Mouse (Mus musculus): ENCODE results near the gene Gm26992. TPM values are rescaled to one million over a fixed set of nuclear protein-coding genes. Genes with fewer than 3 reads are reported as not detected.

Gm26992 gene
- polyA plus RNA-seq, 1 experiment from 2014 or later = not detected

DNA sequence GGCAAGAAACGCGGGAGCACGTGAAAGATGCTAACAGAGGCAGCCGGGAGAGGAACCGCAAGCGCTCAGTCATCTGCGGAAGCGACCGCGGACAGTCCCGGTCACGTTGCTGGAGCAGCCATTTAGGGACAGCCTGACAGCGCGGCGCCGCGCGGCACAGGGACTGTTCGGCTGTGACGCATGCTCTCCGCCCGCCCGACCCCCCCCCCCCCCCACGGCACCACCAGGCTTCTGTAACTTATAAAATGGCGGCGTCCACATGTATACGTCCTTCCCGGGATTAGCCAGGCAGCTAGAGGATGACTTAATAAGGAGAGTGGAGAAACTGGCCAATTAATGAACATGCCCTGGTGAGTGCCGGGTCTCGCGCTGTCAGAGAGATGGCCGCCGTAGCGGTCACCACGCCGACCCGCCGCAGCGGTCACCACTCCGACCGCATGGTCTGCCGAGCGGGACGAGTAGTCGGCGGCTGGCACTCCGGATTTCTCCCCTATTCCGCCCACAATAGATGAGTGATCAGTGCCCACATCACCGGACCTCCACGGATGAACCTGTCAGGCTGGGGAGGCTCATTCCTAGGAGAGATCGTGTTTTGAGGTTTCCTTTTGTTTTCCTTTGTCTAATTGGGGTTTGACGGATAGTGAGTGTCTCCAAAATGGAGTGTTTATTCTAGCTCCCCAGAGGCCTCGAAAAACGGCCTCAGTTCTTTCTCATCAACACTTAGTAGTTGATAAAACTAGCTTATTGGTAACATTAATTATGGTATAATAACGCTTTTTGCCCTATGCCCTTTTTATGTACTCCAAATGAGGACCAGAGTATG lies 71.8 kb downstream of the Gm26992 start:
- H3K27me3 ChIP-seq (replicated peaks; ENCODE audit: control insufficient read depth, insufficient read depth, low read length) = no peaks in the 10 kb centered on the region
- peak overlapping the region; percentile 88 for H3K9ac ChIP-seq (ENCODE audit: low read length)
- peaks cover 9% of the 10 kb centered on the region for H3K4me1 ChIP-seq (ENCODE audit: control insufficient read depth, insufficient read depth, low read length)
- under 1% methylated on average over 51 of the region's 55 CpGs for WGBS
- peak overlapping the region; percentile 96 for H3K27ac ChIP-seq (ENCODE audit: low read depth, low read length)
- H3K4me2 ChIP-seq (ENCODE audit: low read length) = peak overlapping the region; percentile 58
- peak overlapping the region; percentile 55 for H3K4me3 ChIP-seq (ENCODE audit: low read depth, low read length)
- no peaks in the 10 kb centered on the region for H3K9me3 ChIP-seq (replicated peaks; ENCODE audit: control insufficient read depth, low read length)
- ATAC-seq (peak; percentile 99), DNase-seq (ENCODE audit: low spot score) (peak; percentile 92)
- H3K36me3 ChIP-seq (ENCODE audit: control insufficient read depth, insufficient read depth, low read length) = peaks cover 8% of the 10 kb centered on the region; the same call in 1 of the 2 replicates

DNA sequence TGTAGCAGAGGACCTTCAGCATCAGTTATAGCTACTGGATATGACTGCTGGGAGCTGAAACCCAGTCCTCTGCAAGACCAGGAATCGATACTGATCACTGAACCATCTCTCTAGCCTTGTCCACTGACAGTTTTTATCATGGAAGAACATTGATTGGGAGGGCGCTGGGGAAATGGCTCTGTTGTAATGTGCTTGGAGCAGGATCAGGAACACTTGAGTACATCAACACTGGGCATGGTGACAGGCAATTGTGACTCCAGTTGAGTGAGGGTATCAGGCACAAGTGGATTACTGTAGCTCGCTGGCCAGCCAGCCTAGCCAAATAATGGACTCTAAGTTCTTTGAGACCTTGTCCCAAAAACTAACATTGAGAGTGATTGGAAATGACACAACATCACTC lies 77.6 kb downstream of the Gm26992 start:
- ATAC-seq (no peak), DNase-seq (ENCODE audit: low spot score) (no peak)
- Histone ChIP-seq H3K36me3 (ENCODE audit: control insufficient read depth, insufficient read depth, low read length) (peaks cover 20% of the 10 kb centered on the region; the same call in 1 of the 2 replicates), H3K4me2 (ENCODE audit: low read length) (no peak overlapping the region), H3K4me1 (ENCODE audit: control insufficient read depth, insufficient read depth, low read length) (peaks cover 9% of the 10 kb centered on the region), H3K27ac (ENCODE audit: low read depth, low read length) (no peak overlapping the region), H3K9me3 (replicated peaks; ENCODE audit: control insufficient read depth, low read length) (no peaks in the 10 kb centered on the region), H3K27me3 (replicated peaks; ENCODE audit: control insufficient read depth, insufficient read depth, low read length) (no peaks in the 10 kb centered on the region), H3K4me3 (ENCODE audit: low read depth, low read length) (no peak overlapping the region), H3K9ac (ENCODE audit: low read length) (no peak overlapping the region)
- 90% methylated on average over 3 of the region's 3 CpGs for WGBS

DNA sequence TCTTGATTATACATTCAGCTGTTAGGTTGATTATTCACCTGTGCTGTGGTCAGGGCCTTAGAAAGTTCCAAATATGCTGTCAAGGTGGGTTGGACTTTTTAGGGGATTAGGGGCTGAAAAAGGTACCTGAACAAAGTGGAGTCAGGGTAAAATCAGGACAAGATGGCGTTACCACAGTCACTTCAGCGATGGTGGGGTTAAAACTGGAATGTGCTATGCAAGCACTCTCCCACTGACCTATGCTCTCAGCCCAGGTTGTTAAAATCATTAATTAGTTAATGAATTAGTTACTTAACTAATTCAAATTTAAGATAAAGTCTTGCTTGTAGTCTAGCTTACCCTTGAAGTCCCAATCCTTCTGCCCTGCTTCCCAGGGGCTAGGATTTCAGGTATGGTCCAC lies 78.3 kb downstream of the Gm26992 start:
- H3K27me3 ChIP-seq (replicated peaks; ENCODE audit: control insufficient read depth, insufficient read depth, low read length) = no peaks in the 10 kb centered on the region
- WGBS = 96% methylated on average over 2 of the region's 2 CpGs
- ATAC-seq (no peak), DNase-seq (ENCODE audit: low spot score) (no peak)
- H3K9ac ChIP-seq (ENCODE audit: low read length) = no peak overlapping the region
- H3K9me3 ChIP-seq (replicated peaks; ENCODE audit: control insufficient read depth, low read length) = no peaks in the 10 kb centered on the region
- H3K4me2 ChIP-seq (ENCODE audit: low read length) = no peak overlapping the region
- no peak overlapping the region for H3K27ac ChIP-seq (ENCODE audit: low read depth, low read length)
- peaks cover 26% of the 10 kb centered on the region; the same call in 1 of the 2 replicates for H3K36me3 ChIP-seq (ENCODE audit: control insufficient read depth, insufficient read depth, low read length)
- H3K4me3 ChIP-seq (ENCODE audit: low read depth, low read length) = no peak overlapping the region
- H3K4me1 ChIP-seq (ENCODE audit: control insufficient read depth, insufficient read depth, low read length) = peaks cover 4% of the 10 kb centered on the region

DNA sequence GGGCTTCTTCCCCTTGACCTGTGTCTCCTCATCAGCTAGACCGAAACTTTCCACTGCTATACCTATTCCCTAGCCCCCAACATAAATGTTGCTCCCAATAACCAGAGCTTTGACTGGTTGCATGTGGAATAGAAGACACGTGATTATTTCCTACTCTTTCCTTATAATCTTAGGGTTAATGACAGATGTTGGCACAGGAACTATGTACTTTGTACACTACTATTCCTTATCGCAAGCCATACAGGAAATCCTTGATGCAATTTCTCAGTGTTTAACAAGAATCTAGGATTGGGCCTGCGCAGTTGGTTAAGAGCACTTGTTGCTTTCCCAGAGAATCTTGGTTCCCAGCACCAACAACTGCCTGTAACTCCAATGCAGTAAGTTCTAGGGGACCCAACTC lies 86.4 kb downstream of the Gm26992 start:
- DNase-seq (ENCODE audit: low spot score) = no peak
- H3K4me2 ChIP-seq (ENCODE audit: low read length) = no peak overlapping the region
- H3K4me3 ChIP-seq (ENCODE audit: low read depth, low read length) = no peak overlapping the region
- H3K9ac ChIP-seq (ENCODE audit: low read length) = no peak overlapping the region
- peaks cover 17% of the 10 kb centered on the region; the same call in 1 of the 2 replicates for H3K36me3 ChIP-seq (ENCODE audit: control insufficient read depth, insufficient read depth, low read length)
- no peaks in the 10 kb centered on the region for H3K4me1 ChIP-seq (ENCODE audit: control insufficient read depth, insufficient read depth, low read length)
- no peak for ATAC-seq
- H3K9me3 ChIP-seq (replicated peaks; ENCODE audit: control insufficient read depth, low read length) = no peaks in the 10 kb centered on the region
- no peak overlapping the region for H3K27ac ChIP-seq (ENCODE audit: low read depth, low read length)
- no peaks in the 10 kb centered on the region for H3K27me3 ChIP-seq (replicated peaks; ENCODE audit: control insufficient read depth, insufficient read depth, low read length)
- WGBS = 93% methylated on average over 4 of the region's 4 CpGs

DNA sequence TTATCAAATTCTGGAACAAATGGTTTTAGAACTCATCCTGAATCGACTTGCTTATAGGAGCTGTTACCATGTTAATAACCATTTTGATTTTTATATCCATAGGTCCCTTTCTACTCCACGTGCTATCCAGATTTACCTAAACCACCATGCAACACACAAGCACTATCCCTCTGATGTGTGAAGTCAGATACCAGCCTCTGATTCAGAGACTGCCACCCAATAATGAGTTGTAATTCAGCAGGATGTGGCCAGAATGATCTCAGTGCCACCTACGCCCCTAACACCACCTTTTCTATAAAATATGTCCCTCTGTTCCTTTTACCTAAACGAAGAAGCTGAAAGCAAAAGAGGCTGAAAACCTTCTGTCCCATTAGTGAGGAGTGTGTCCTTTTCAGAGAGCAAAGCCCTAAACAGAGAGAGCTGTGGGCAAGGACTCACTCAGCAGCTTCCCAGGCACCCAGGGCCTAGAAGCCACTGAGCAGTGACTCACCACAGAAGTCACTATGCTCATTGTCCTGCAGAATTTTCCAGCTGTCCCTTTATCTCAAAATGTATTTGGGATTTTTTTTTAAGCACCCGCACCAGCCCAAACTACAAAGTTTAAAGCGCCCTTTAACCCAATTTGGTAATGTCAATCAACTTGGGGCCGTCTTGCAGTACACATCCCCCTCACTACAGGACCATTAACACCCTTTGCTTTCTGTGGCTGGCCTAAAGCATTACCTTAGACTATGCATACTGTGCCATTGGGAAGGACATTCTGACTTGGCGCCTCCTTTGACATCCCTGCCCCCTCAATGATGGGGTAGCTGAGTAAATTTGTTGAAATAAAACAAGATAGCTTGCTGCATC lies 87.6 kb downstream of the Gm26992 start:
- no peaks in the 10 kb centered on the region for H3K9me3 ChIP-seq (replicated peaks; ENCODE audit: control insufficient read depth, low read length)
- no peaks in the 10 kb centered on the region for H3K27me3 ChIP-seq (replicated peaks; ENCODE audit: control insufficient read depth, insufficient read depth, low read length)
- DNase-seq (ENCODE audit: low spot score) (no peak), ATAC-seq (no peak)
- no peak overlapping the region for H3K27ac ChIP-seq (ENCODE audit: low read depth, low read length)
- no peaks in the 10 kb centered on the region for H3K4me1 ChIP-seq (ENCODE audit: control insufficient read depth, insufficient read depth, low read length)
- 82% methylated on average over 8 of the region's 8 CpGs for WGBS
- peaks cover 16% of the 10 kb centered on the region; the same call in 1 of the 2 replicates for H3K36me3 ChIP-seq (ENCODE audit: control insufficient read depth, insufficient read depth, low read length)
- H3K4me3 ChIP-seq (ENCODE audit: low read depth, low read length) = no peak overlapping the region
- H3K9ac ChIP-seq (ENCODE audit: low read length) = no peak overlapping the region
- no peak overlapping the region for H3K4me2 ChIP-seq (ENCODE audit: low read length)

DNA sequence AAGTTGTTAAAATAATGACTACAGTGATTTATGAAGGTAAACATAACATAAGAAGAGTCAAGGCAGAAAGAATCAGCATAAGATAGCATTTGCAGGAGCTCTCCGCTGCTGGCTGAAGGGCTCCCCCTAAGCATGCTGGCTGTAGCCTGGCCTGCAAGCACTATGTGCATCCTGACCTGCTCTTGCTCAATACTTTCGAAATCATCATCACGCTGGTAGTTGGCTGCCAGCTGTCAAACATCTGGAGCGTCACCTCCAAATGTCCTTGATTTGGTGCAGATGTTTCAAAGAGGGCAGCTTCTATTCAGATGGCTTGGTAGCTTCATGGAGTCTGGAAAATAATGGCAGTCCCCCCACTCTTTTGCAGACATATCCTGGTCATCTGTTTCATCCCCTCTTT lies 93.0 kb downstream of the Gm26992 start:
- ATAC-seq (no peak), DNase-seq (ENCODE audit: low spot score) (no peak)
- no peaks in the 10 kb centered on the region for H3K4me1 ChIP-seq (ENCODE audit: control insufficient read depth, insufficient read depth, low read length)
- no peaks in the 10 kb centered on the region for H3K27me3 ChIP-seq (replicated peaks; ENCODE audit: control insufficient read depth, insufficient read depth, low read length)
- H3K27ac ChIP-seq (ENCODE audit: low read depth, low read length) = no peak overlapping the region
- H3K9ac ChIP-seq (ENCODE audit: low read length) = no peak overlapping the region
- H3K36me3 ChIP-seq (ENCODE audit: control insufficient read depth, insufficient read depth, low read length) = no peaks in the 10 kb centered on the region
- H3K4me2 ChIP-seq (ENCODE audit: low read length) = no peak overlapping the region
- WGBS = 70% methylated on average over 4 of the region's 4 CpGs
- no peaks in the 10 kb centered on the region for H3K9me3 ChIP-seq (replicated peaks; ENCODE audit: control insufficient read depth, low read length)
- no peak overlapping the region for H3K4me3 ChIP-seq (ENCODE audit: low read depth, low read length)

DNA sequence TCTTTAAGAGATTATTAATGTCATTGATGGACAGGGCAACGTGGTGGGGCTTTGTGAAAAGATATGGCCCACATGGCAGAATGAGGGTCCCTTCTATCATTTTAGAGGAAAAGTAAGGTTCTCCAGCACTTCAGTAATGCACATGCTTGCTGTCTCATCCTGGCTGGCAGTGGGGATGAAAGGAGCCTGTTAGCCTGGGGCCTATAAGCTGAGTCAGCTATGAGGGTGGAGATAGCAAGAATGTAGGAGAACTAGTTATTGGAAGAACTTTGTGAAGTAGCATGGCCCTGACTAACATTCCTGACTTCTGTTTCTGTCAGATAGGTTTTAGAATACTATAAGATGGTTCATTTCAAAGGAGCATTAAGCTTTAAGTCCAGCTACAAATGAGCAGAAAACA lies 93.5 kb downstream of the Gm26992 start:
- H3K4me1 ChIP-seq (ENCODE audit: control insufficient read depth, insufficient read depth, low read length) = no peaks in the 10 kb centered on the region
- 83% methylated on average over 1 of the region's 1 CpGs for WGBS
- DNase-seq (ENCODE audit: low spot score) (no peak), ATAC-seq (no peak)
- no peaks in the 10 kb centered on the region for H3K27me3 ChIP-seq (replicated peaks; ENCODE audit: control insufficient read depth, insufficient read depth, low read length)
- no peak overlapping the region for H3K4me2 ChIP-seq (ENCODE audit: low read length)
- H3K4me3 ChIP-seq (ENCODE audit: low read depth, low read length) = no peak overlapping the region
- no peak overlapping the region for H3K9ac ChIP-seq (ENCODE audit: low read length)
- H3K9me3 ChIP-seq (replicated peaks; ENCODE audit: control insufficient read depth, low read length) = no peaks in the 10 kb centered on the region
- H3K27ac ChIP-seq (ENCODE audit: low read depth, low read length) = no peak overlapping the region
- no peaks in the 10 kb centered on the region for H3K36me3 ChIP-seq (ENCODE audit: control insufficient read depth, insufficient read depth, low read length)

DNA sequence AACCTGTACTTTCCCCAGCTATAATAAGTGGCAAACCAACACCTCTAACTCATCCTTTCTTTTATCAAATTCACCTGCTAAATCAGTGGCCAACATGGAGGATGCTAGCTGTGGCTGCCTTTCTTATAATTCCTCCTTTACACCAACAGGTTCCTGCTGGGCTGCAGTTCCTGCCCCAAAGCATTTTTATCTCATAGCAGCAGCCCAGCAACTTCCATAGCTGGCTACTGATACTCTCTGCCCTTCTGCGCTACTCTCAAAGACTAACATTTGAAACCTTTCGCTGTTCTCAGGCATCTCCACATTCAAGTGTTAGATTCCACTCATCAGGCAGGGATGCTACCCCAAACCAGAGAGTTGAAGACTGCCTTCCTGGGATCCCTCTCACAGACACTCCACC lies 97.0 kb downstream of the Gm26992 start:
- Histone ChIP-seq H3K27ac (ENCODE audit: low read depth, low read length) (no peak overlapping the region), H3K4me2 (ENCODE audit: low read length) (no peak overlapping the region), H3K9ac (ENCODE audit: low read length) (no peak overlapping the region), H3K36me3 (ENCODE audit: control insufficient read depth, insufficient read depth, low read length) (no peaks in the 10 kb centered on the region), H3K27me3 (replicated peaks; ENCODE audit: control insufficient read depth, insufficient read depth, low read length) (no peaks in the 10 kb centered on the region), H3K9me3 (replicated peaks; ENCODE audit: control insufficient read depth, low read length) (no peaks in the 10 kb centered on the region), H3K4me1 (ENCODE audit: control insufficient read depth, insufficient read depth, low read length) (no peaks in the 10 kb centered on the region), H3K4me3 (ENCODE audit: low read depth, low read length) (no peak overlapping the region)
- DNase-seq (ENCODE audit: low spot score) (no peak), ATAC-seq (no peak)
- WGBS = 93% methylated on average over 2 of the region's 2 CpGs

DNA sequence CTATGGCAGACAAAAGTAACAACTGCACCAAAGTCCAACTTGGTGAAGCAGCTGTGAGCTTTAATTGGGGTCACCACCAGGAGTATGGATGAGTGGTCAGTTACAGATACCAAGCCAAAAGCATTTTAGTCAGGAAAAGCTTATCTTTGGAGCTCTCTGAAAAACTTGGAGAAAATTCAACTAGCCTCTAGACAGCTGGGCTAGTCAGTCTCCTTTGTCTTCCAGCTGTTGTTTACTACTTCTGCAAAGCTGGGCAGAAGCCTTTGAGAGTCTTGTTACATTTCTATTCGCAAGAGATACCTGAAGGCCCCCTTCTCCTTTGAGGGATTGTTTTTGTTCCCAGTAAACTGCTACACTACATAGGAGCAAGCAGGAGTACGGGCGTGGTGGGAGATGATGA lies 97.7 kb downstream of the Gm26992 start:
- no peak overlapping the region for H3K4me2 ChIP-seq (ENCODE audit: low read length)
- ATAC-seq (no peak), DNase-seq (ENCODE audit: low spot score) (no peak)
- H3K27me3 ChIP-seq (replicated peaks; ENCODE audit: control insufficient read depth, insufficient read depth, low read length) = no peaks in the 10 kb centered on the region
- 81% methylated on average over 3 of the region's 3 CpGs for WGBS
- H3K9me3 ChIP-seq (replicated peaks; ENCODE audit: control insufficient read depth, low read length) = no peaks in the 10 kb centered on the region
- no peak overlapping the region for H3K27ac ChIP-seq (ENCODE audit: low read depth, low read length)
- no peaks in the 10 kb centered on the region for H3K36me3 ChIP-seq (ENCODE audit: control insufficient read depth, insufficient read depth, low read length)
- no peak overlapping the region for H3K4me3 ChIP-seq (ENCODE audit: low read depth, low read length)
- H3K4me1 ChIP-seq (ENCODE audit: control insufficient read depth, insufficient read depth, low read length) = no peaks in the 10 kb centered on the region
- no peak overlapping the region for H3K9ac ChIP-seq (ENCODE audit: low read length)
